Mouse (Mus musculus) c-Kit-positive CD71-positive TER-119-positive erythroid progenitor cells, embryonic 14.5 days (primary cell): ENCODE measurements around the gene Psmb6.
"Not testable (repeated sequence)": the region's sequence is repeated elsewhere in the genome, so short reads cannot be mapped to it uniquely, and the experiment has no call there.

ENCODE experiments used
- DNase-seq: peaks from one replicate; pipeline ENCODE4 v3.0.0-alpha.2; 2013; ENCODE audit warnings: low spot score

Gene Psmb6

GRCm38 (mm10) chr11:70523306-70523989, 1.7 kb upstream of the Psmb6 start:
- DNase-seq: not testable (repeated sequence)

GRCm38 (mm10) chr11:70524782-70525181, 385 bp upstream of the Psmb6 start:
- no peak for DNase-seq

GRCm38 (mm10) chr11:70525726-70526125, 559 bp downstream of the Psmb6 start:
- no peak for DNase-seq

GRCm38 (mm10) chr11:70526211-70526610, 1.0 kb downstream of the Psmb6 start:
- DNase-seq: no peak

- DNase-seq: no peak
These were observed 3.4 kb downstream of the Psmb6 start for GRCm38 (mm10) chr11:70528610-70529009.

GRCm38 (mm10) chr11:70531065-70531464, 5.9 kb downstream of the Psmb6 start:
- DNase-seq: not testable (repeated sequence)

- DNase-seq: no peak
These were observed 7.7 kb downstream of the Psmb6 start, which contains the start of gene Gm40193 for GRCm38 (mm10) chr11:70532839-70533238. Gm40193 (minus strand) TSS chr11:70532939.

- DNase-seq: no peak
These were observed 14.3 kb downstream of the Psmb6 start for GRCm38 (mm10) chr11:70539423-70539822.

- DNase-seq: peak; percentile 57
These were observed 14.9 kb downstream of the Psmb6 start, which contains the start of gene Pld2 for GRCm38 (mm10) chr11:70539877-70540587. Pld2 (plus strand) TSS chr11:70540064.

- DNase-seq: no peak
These were observed 15.8 kb downstream of the Psmb6 start for GRCm38 (mm10) chr11:70540928-70541327.

GRCm38 (mm10) chr11:70541415-70541814, 16.2 kb downstream of the Psmb6 start:
- DNase-seq: no peak

- no peak for DNase-seq
These were observed 19.3 kb downstream of the Psmb6 start for GRCm38 (mm10) chr11:70544496-70544895.

GRCm38 (mm10) chr11:70551526-70551925, 26.4 kb downstream of the Psmb6 start:
- no peak for DNase-seq

- DNase-seq: no peak
These were observed 28.8 kb downstream of the Psmb6 start for GRCm38 (mm10) chr11:70553940-70554339.

- DNase-seq: no peak
These were observed 32.4 kb downstream of the Psmb6 start for GRCm38 (mm10) chr11:70557545-70557944.

GRCm38 (mm10) chr11:70561937-70562286, 36.7 kb downstream of the Psmb6 start:
- no peak for DNase-seq

GRCm38 (mm10) chr11:70562287-70562994, 37.3 kb downstream of the Psmb6 start, which contains the start of gene Mink1:
Mink1 (plus strand) TSS chr11:70562881.
- peak; percentile 69 for DNase-seq

- no peak for DNase-seq
These were observed 37.9 kb downstream of the Psmb6 start for GRCm38 (mm10) chr11:70562995-70563469.

- no peak for DNase-seq
These were observed 38.5 kb downstream of the Psmb6 start for GRCm38 (mm10) chr11:70563470-70564275.

GRCm38 (mm10) chr11:70564276-70564873, 39.2 kb downstream of the Psmb6 start:
- DNase-seq: no peak

GRCm38 (mm10) chr11:70566586-70566985, 41.4 kb downstream of the Psmb6 start:
- DNase-seq: no peak
